Mouse (Mus musculus) heart, postnatal 0 days (tissue): ENCODE data around the gene Spock1.

Experiments
- CTCF ChIP-seq: IDR thresholded peaks from 2 replicates; pipeline ENCODE4 v1.5.1; 2016; ENCODE audit warnings: antibody characterized with exemption, control low read depth, low read depth
- EP300 ChIP-seq: IDR thresholded peaks from 2 replicates; pipeline ENCODE4 v1.6.1; 2016; ENCODE audit warnings: antibody characterized with exemption, low read depth

- TF ChIP-seq CTCF (no peak), EP300 (no peak)
Measured at GRCm38 (mm10) chr13:57809603-57810002, 98.5 kb downstream of the Spock1 start.
